ENCODE assay signal across 18 mouse cellular contexts in genomic region chr11:50322345-50322744, GRCm38 (mm10). TPM values are rescaled to one million over a fixed set of nuclear protein-coding genes. Genes with fewer than 3 reads are reported as not detected.
DNase-seq lines count a peak whose midpoint lies in the region; ATAC-seq lines count a peak whose summit lies in the region.
"Had no signal": no experiment of that assay in that cellular context is flagged by ENCODE, and none has a peak within 500 bp of the region (broad histone marks: within the 10 kb centered on the region; RNA-seq: fewer than 3 reads in every experiment).

No protein-coding gene starts in this region.

- peak overlapping the region; percentile 96; the same call in 1 of the 2 replicates for H3K4me3 ChIP-seq in hindbrain, embryonic 10.5 days
- no peak overlapping the region for H3K4me3 ChIP-seq in hindbrain, embryonic 11.5 days (ENCODE audit: low read depth, low read length)
- H3K4me3 ChIP-seq in megakaryocyte, embryonic 14.5 days (replicated peaks) = peak overlapping the region; percentile 16
- no peak overlapping the region for H3K4me3 ChIP-seq in limb, embryonic 13.5 days
- H3K4me3 ChIP-seq: limb, embryonic 15.5 days had no signal

- no peak overlapping the region for H3K27ac ChIP-seq in hindbrain, embryonic 10.5 days
- no peak overlapping the region for H3K27ac ChIP-seq in hindbrain, embryonic 11.5 days (ENCODE audit: low read depth, low read length)
- H3K27ac ChIP-seq in limb, embryonic 13.5 days = no peak overlapping the region
- H3K27ac ChIP-seq: kidney, postnatal 0 days; limb, embryonic 15.5 days; macrophage had no signal

- no peaks in the 10 kb centered on the region for H3K9me3 ChIP-seq in hindbrain, embryonic 10.5 days
- no peaks in the 10 kb centered on the region for H3K9me3 ChIP-seq in hindbrain, embryonic 11.5 days (ENCODE audit: control insufficient read depth, low read length)
- H3K9me3 ChIP-seq in megakaryocyte, embryonic 14.5 days = no peaks in the 10 kb centered on the region
- no peaks in the 10 kb centered on the region for H3K9me3 ChIP-seq in limb, embryonic 13.5 days
- H3K9me3 ChIP-seq: limb, embryonic 15.5 days had no signal

- H3K9ac ChIP-seq in hindbrain, embryonic 11.5 days (ENCODE audit: low read depth, low read length) = no peak overlapping the region
- no peak overlapping the region for H3K9ac ChIP-seq in limb, embryonic 13.5 days
- H3K9ac ChIP-seq: limb, embryonic 15.5 days had no signal

- peaks cover 35% of the 10 kb centered on the region for H3K36me3 ChIP-seq in hindbrain, embryonic 10.5 days
- no peaks in the 10 kb centered on the region for H3K36me3 ChIP-seq in hindbrain, embryonic 11.5 days (ENCODE audit: control insufficient read depth, insufficient read depth, low read length)
- H3K36me3 ChIP-seq in megakaryocyte, embryonic 14.5 days (replicated peaks; ENCODE audit: low read length) = peaks cover 24% of the 10 kb centered on the region
- H3K36me3 ChIP-seq in limb, embryonic 13.5 days = peaks cover 10% of the 10 kb centered on the region

- no peak for ATAC-seq in hindbrain, embryonic 11.5 days (ENCODE audit: low FRiP score)
- no peak for ATAC-seq in megakaryocyte, adult 5-6 weeks (ENCODE audit: poor library complexity, severe bottlenecking)
- ATAC-seq in limb, embryonic 13.5 days (ENCODE audit: low FRiP score, low read depth) = no peak

- intact Hi-C loops in gastrocnemius, postnatal 36 days (cut with DNase I) = loop anchor here (5.0 kb wide), 1 partner anchor 40 kb away; no protein-coding TSS in a partner anchor

- peaks cover 38% of the 10 kb centered on the region for H3K4me1 ChIP-seq in hindbrain, embryonic 10.5 days (replicated peaks)
- H3K4me1 ChIP-seq in hindbrain, embryonic 11.5 days (replicated peaks; ENCODE audit: control insufficient read depth, insufficient read depth, low read length) = no peaks in the 10 kb centered on the region; the same call in none of the 2 replicates
- peaks cover 62% of the 10 kb centered on the region for H3K4me1 ChIP-seq in megakaryocyte, embryonic 14.5 days
- H3K4me1 ChIP-seq in limb, embryonic 13.5 days = peaks cover 34% of the 10 kb centered on the region

- H3K27me3 ChIP-seq in hindbrain, embryonic 10.5 days (ENCODE audit: insufficient read depth, poor library complexity, severe bottlenecking) = no peaks in the 10 kb centered on the region
- no peaks in the 10 kb centered on the region for H3K27me3 ChIP-seq in hindbrain, embryonic 11.5 days (ENCODE audit: control insufficient read depth, insufficient read depth, low read length)
- no peaks in the 10 kb centered on the region for H3K27me3 ChIP-seq in megakaryocyte, embryonic 14.5 days (replicated peaks)
- H3K27me3 ChIP-seq in limb, embryonic 13.5 days = no peaks in the 10 kb centered on the region
- H3K27me3 ChIP-seq: limb, embryonic 15.5 days had no signal

- no peak overlapping the region for H3K4me2 ChIP-seq in hindbrain, embryonic 11.5 days (replicated peaks; ENCODE audit: low read depth, low read length)
- 0 out of 2 replicates have a peak overlapping the region, but pooled peaks have one; percentile 9 for H3K4me2 ChIP-seq in limb, embryonic 13.5 days (replicated peaks)
- H3K4me2 ChIP-seq: limb, embryonic 15.5 days had no signal

- DNase-seq in hindbrain, embryonic 10.5 days (ENCODE audit: low spot score) = no peak
- DNase-seq in hindbrain, embryonic 11.5 days (ENCODE audit: low spot score) = no peak
- DNase-seq in gastrocnemius, postnatal 36 days = no peak
- no peak for DNase-seq in spleen, postnatal 14 days (ENCODE audit: low spot score in 2 of 2)
- DNase-seq: adrenal gland, postnatal 14 days; cerebellum, postnatal 14 days; gastrocnemius, postnatal 25 days; right cerebral cortex, postnatal 4 days; thymus, adult 18-20 months had no signal

RNA-seq across cellular contexts. Expression of gene Canx, which starts 3.1 kb away (rescaled TPM):
- 242 and 331 TPM in 2 replicates for polyA plus RNA-seq in hindbrain, embryonic 10.5 days (2016; fragmentation: Nextera tagmentation; extraction: Ambion mirVana)
- 242 and 267 TPM in 2 replicates for polyA plus RNA-seq in hindbrain, embryonic 11.5 days (2014; fragmentation: Nextera tagmentation; extraction: Ambion mirVana)
- 4.5 and 79.1 TPM in 2 replicates for polyA plus RNA-seq in megakaryocyte, embryonic 14.5 days (2012; ENCODE audit: insufficient read depth, low replicate concordance)
- 242 and 264 TPM in 2 replicates for total RNA-seq in megakaryocyte, adult 5-6 weeks (2015)
- total RNA-seq in megakaryocyte, adult 5-6 weeks (2017) = 684 and 685 TPM in 2 replicates
- polyA plus RNA-seq in limb, embryonic 13.5 days (2015; fragmentation: Nextera tagmentation; extraction: Ambion mirVana) = 311 and 331 TPM in 2 replicates
- total RNA-seq in gastrocnemius, postnatal 36 days (2021) = 100 to 1,000 TPM in 1 of 2 experiments, 10 to 100 TPM in 1; 76.4 to 103 TPM

RNA-seq across cellular contexts. Expression of gene Maml1, which starts 30.2 kb away (rescaled TPM):
- polyA plus RNA-seq in hindbrain, embryonic 10.5 days (2016; fragmentation: Nextera tagmentation; extraction: Ambion mirVana) = 4.7 and 5.9 TPM in 2 replicates
- polyA plus RNA-seq in hindbrain, embryonic 11.5 days (2014; fragmentation: Nextera tagmentation; extraction: Ambion mirVana) = 9.2 and 10.1 TPM in 2 replicates
- 4.5 and 8.3 TPM in 2 replicates for polyA plus RNA-seq in megakaryocyte, embryonic 14.5 days (2012; ENCODE audit: insufficient read depth, low replicate concordance)
- 28.0 and 30.6 TPM in 2 replicates for total RNA-seq in megakaryocyte, adult 5-6 weeks (2015)
- total RNA-seq in megakaryocyte, adult 5-6 weeks (2017) = 8.8 and 11.7 TPM in 2 replicates
- polyA plus RNA-seq in limb, embryonic 13.5 days (2015; fragmentation: Nextera tagmentation; extraction: Ambion mirVana) = 7.5 and 8.1 TPM in 2 replicates
- total RNA-seq in gastrocnemius, postnatal 36 days (2021) = 1 to 10 TPM; 4.8 to 6.3 TPM

RNA-seq across cellular contexts. Expression of gene Cby3, which starts 31.9 kb away (rescaled TPM):
- polyA plus RNA-seq in hindbrain, embryonic 10.5 days (2016; fragmentation: Nextera tagmentation; extraction: Ambion mirVana) = 0.24 TPM in 1 of 2 replicates, not detected in the other
- 0.22 and 0.51 TPM in 2 replicates for polyA plus RNA-seq in hindbrain, embryonic 11.5 days (2014; fragmentation: Nextera tagmentation; extraction: Ambion mirVana)
- polyA plus RNA-seq in megakaryocyte, embryonic 14.5 days (2012; ENCODE audit: insufficient read depth, low replicate concordance) = not detected in 2 replicates
- not detected in 2 replicates for total RNA-seq in megakaryocyte, adult 5-6 weeks (2015)
- not detected in 2 replicates for total RNA-seq in megakaryocyte, adult 5-6 weeks (2017)
- polyA plus RNA-seq in limb, embryonic 13.5 days (2015; fragmentation: Nextera tagmentation; extraction: Ambion mirVana) = 0.38 and 0.79 TPM in 2 replicates
- total RNA-seq in gastrocnemius, postnatal 36 days (2021) = not detected
- total RNA-seq: adrenal gland, postnatal 14 days; gastrocnemius, postnatal 25 days; left cerebral cortex, adult 8-10 months had no signal
- polyA plus RNA-seq: C2C12; heart, embryonic 16.5 days; macrophage had no signal

RNA-seq across cellular contexts. Expression of gene Hnrnph1, which starts 54.4 kb away (rescaled TPM):
- 502 and 622 TPM in 2 replicates for polyA plus RNA-seq in hindbrain, embryonic 10.5 days (2016; fragmentation: Nextera tagmentation; extraction: Ambion mirVana)
- polyA plus RNA-seq in hindbrain, embryonic 11.5 days (2014; fragmentation: Nextera tagmentation; extraction: Ambion mirVana) = 854 and 865 TPM in 2 replicates
- 12.9 and 121 TPM in 2 replicates for polyA plus RNA-seq in megakaryocyte, embryonic 14.5 days (2012; ENCODE audit: insufficient read depth, low replicate concordance)
- total RNA-seq in megakaryocyte, adult 5-6 weeks (2015) = 400 and 438 TPM in 2 replicates
- 436 and 510 TPM in 2 replicates for total RNA-seq in megakaryocyte, adult 5-6 weeks (2017)
- polyA plus RNA-seq in limb, embryonic 13.5 days (2015; fragmentation: Nextera tagmentation; extraction: Ambion mirVana) = 572 and 577 TPM in 2 replicates
- total RNA-seq in gastrocnemius, postnatal 36 days (2021) = 10 to 100 TPM; 73.4 to 85.8 TPM

Comparison
In these comparisons a context has a peak if more than half of its experiments do, and no peak if none do; other contexts are left out.
1. H3K4me3 ChIP-seq: peak in hindbrain, embryonic 10.5 days (single experiment) and megakaryocyte, embryonic 14.5 days (single experiment); none in hindbrain, embryonic 11.5 days (single experiment) and limb, embryonic 13.5 days (single experiment).